Mouse (Mus musculus) skeletal muscle tissue, adult 2 months (tissue): Measurements from ENCODE around the gene Siglecf.

ENCODE experiments used
- DNase-seq: peaks from one replicate; pipeline ENCODE4 v3.0.0-alpha.2; 2012; ENCODE audit warnings: low read depth, low spot score

The Siglecf gene

GRCm38 (mm10) chr7:43362021-43362420 lies 10.9 kb downstream of the Siglecf start:
- no peak for DNase-seq

- DNase-seq: peak; percentile 13
These were observed 27.1 kb downstream of the Siglecf start for GRCm38 (mm10) chr7:43378226-43378625.

GRCm38 (mm10) chr7:43392349-43393121 lies 41.4 kb downstream of the Siglecf start:
- peak; percentile 24 for DNase-seq

- no peak for DNase-seq
These were observed 48.4 kb downstream of the Siglecf start for GRCm38 (mm10) chr7:43399501-43399900.

- no peak for DNase-seq
These were observed 51.6 kb downstream of the Siglecf start for GRCm38 (mm10) chr7:43402718-43403117.

- no peak for DNase-seq
These were observed 56.4 kb downstream of the Siglecf start for GRCm38 (mm10) chr7:43407573-43407972.

GRCm38 (mm10) chr7:43408131-43408553 lies 57.0 kb downstream of the Siglecf start, which contains the start of gene Siglecg:
Gene Siglecg (plus strand): TSS chr7:43408204.
- DNase-seq: no peak

- no peak for DNase-seq
These were observed 57.9 kb downstream of the Siglecf start for GRCm38 (mm10) chr7:43409084-43409483.
